Mouse (Mus musculus) layer of hippocampus, adult 11-12 months (tissue): ENCODE measurements around the gene Irf7.
"Not testable (repeated sequence)": the region's sequence is repeated elsewhere in the genome, so short reads cannot be mapped to it uniquely, and the experiment has no call there.

ENCODE experiments used
- DNase-seq: peaks from one replicate; pipeline ENCODE4 v3.0.0; 2022; ENCODE audit warnings: low spot score

Gene Irf7

GRCm38 (mm10) chr7:141275356-141275755 lies 9.1 kb upstream of the Irf7 start:
- no peak for DNase-seq

GRCm38 (mm10) chr7:141270631-141271030 lies 4.3 kb upstream of the Irf7 start:
- DNase-seq: no peak

- no peak for DNase-seq
Observed at GRCm38 (mm10) chr7:141269273-141269545, 2.9 kb upstream of the Irf7 start.

GRCm38 (mm10) chr7:141268466-141269272 lies 2.4 kb upstream of the Irf7 start:
- no peak for DNase-seq

GRCm38 (mm10) chr7:141265411-141265738 lies 906 bp downstream of the Irf7 start:
- DNase-seq: no peak

- DNase-seq: no peak
Observed at GRCm38 (mm10) chr7:141264761-141265410, 1.4 kb downstream of the Irf7 start.

GRCm38 (mm10) chr7:141264041-141264700 lies 2.1 kb downstream of the Irf7 start:
- DNase-seq: no peak

- DNase-seq: no peak
Observed at GRCm38 (mm10) chr7:141263640-141264039, 2.6 kb downstream of the Irf7 start.

GRCm38 (mm10) chr7:141261480-141261879 lies 4.8 kb downstream of the Irf7 start:
- no peak for DNase-seq

- DNase-seq: no peak
Observed at GRCm38 (mm10) chr7:141256159-141256558, 10.1 kb downstream of the Irf7 start.

- not testable (repeated sequence) for DNase-seq
Observed at GRCm38 (mm10) chr7:141250486-141250885, 15.8 kb downstream of the Irf7 start.

GRCm38 (mm10) chr7:141231551-141231950 lies 34.7 kb downstream of the Irf7 start:
- DNase-seq: no peak

GRCm38 (mm10) chr7:141231111-141231510 lies 35.2 kb downstream of the Irf7 start:
- DNase-seq: no peak

GRCm38 (mm10) chr7:141230570-141230969 lies 35.7 kb downstream of the Irf7 start:
- DNase-seq: no peak

- DNase-seq: no peak
Observed at GRCm38 (mm10) chr7:141229702-141230101, 36.6 kb downstream of the Irf7 start.

GRCm38 (mm10) chr7:141228279-141229067 lies 37.8 kb downstream of the Irf7 start, which contains the start of gene Phrf1:
Phrf1 (plus strand) TSS chr7:141228784.
- DNase-seq: peak; percentile 91

- DNase-seq: no peak
Observed at GRCm38 (mm10) chr7:141227796-141228195, 38.5 kb downstream of the Irf7 start.

GRCm38 (mm10) chr7:141226535-141226934 lies 39.7 kb downstream of the Irf7 start:
- no peak for DNase-seq

GRCm38 (mm10) chr7:141222696-141223215 lies 43.5 kb downstream of the Irf7 start:
- no peak for DNase-seq

GRCm38 (mm10) chr7:141222126-141222467 lies 44.2 kb downstream of the Irf7 start:
- DNase-seq: no peak

- DNase-seq: peak; percentile 96
Observed at GRCm38 (mm10) chr7:141221249-141222125, 44.8 kb downstream of the Irf7 start.
